Mouse (Mus musculus) cerebellum, adult 11-12 months (tissue): ENCODE measurements at regions not wholly inside any gene's neighbourhood (a gene's known extent, or its start where the extent isn't known, plus 50 kb on each side); places are given as distances from the start of the nearest gene placed in this dataset.

Experiments used
- DNase-seq: peaks from one replicate; pipeline ENCODE4 v3.0.0; 2022

DNA sequence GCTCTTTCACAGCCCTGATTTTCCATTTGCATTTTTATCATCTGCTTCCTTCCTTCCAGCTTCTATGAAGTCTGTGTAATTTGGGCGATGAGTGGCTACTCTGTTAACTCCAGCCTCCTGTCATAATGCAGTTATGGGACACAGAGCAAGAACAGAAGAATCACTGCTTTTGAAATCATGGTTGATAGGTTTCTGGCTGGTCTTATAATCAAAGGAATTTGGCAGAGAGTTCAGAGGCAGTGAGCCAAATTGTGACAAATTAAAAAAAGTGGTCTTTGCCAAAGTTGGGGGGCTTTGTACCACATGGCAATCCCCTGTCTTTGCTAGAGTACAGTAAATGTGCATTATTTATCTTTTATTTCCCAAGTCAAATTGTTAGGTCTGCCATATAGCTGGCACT lies 1292.6 kb downstream of the Rapgef2 start:
- DNase-seq, result no peak

DNA sequence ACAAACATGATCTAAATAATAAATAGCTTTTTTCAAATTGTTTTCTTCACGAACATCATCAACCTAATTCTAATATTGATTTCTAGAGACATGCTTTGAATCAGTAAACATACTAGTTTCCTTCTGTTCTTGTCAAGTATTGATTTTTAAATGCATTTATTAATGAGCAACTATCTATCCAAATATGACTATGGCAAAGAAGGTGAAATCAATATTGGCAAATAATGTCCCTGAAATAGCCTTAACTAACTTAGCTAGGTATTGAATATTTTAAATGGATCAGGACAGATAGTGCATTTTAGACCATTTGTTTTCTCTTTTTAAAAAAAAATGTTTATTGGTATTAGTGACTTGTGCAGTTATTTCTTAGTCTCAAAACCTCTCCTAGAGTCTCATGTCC lies 1341.5 kb downstream of the Rapgef2 start:
- no peak for DNase-seq

DNA sequence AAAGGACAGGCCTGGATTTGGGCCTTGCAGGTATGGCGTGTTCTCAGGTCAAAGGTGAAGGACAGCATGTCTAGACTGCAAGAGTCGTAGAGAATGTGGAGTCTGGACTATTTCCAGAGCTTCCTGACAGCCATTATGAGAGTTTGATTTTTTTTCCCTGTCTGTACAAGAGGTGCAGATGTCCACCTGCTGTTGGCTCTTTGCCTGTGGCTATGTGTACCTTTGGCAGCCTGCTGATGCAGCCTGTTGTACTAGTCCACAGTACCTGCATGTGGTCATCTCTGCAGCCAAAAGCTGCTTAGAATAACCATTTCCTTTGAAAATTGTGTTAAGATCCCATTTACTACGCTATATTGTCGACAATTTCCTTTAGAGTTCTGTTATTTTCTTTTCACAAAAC lies 1389.1 kb downstream of the Rapgef2 start:
- peak; percentile 89 for DNase-seq

DNA sequence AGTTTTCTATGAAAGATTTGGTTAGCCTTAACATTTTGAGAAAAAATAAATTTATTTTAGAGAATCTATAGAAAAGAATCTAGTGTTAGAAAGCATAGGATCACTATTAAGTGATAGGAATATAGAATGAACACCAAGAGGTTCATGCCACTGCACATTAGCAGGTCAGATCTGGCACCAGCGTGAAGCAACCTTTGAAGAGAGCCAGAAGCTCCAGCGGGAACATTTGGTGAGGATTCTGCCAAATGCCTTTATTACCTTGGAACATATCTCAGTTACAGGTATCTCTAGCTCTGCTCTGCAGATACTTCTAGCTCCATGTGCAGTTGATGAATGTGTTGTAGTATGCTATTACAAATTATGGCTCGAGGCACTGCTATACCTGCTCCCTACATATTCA lies 1398.7 kb downstream of the Rapgef2 start:
- peak; percentile 38 for DNase-seq

DNA sequence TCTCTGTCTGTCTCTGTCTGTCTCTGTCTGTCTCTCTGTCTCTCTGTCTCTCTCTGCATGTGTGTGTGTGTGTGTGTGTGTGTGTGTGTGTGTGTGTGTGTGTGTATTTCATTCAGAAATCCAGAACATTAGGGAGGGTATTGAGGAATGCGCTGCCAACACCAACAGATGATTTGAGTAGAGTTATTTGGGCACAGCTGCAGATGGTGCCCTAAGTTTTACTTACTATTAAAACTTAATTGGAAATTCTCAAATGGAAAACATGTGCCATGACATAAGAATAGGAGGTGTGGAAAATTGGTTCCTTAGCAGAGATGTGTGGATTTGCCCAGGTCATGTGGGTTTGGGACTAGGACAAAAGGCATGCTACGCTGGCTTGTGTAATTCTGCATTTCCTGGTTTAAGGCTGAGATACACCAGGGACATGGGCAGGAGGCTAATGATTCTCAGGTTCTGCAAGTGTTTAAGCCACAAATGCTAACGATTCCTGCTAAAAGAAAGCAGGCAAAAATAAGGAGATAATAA lies 1437.5 kb downstream of the Rapgef2 start:
- no peak for DNase-seq

DNA sequence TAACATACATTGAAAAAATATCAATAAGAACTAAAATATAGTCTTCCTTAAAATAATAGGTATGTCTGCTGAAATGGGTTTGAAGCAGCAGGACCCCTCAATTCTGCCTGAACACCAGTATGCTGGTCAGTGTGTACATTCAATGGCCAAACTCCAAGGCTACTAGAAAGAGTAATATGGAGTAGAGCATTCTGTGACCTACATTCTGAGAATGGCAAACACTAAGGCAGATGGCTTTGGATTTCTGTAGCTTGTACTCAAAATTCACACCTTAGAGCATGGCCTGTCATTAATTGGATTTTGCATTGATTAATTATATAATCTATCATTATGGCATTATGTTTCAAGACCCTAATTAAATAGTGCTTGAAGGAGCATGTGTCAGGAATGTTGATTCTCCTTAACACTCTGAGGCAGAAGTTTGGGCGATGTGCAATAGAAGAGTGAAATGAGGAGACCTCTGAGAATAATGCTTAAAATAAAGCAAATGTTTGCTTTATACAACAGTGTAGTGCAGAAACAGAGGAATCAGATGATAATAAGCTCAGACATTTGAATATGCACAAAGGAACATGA lies 1454.0 kb downstream of the Rapgef2 start:
- DNase-seq, result no peak

DNA sequence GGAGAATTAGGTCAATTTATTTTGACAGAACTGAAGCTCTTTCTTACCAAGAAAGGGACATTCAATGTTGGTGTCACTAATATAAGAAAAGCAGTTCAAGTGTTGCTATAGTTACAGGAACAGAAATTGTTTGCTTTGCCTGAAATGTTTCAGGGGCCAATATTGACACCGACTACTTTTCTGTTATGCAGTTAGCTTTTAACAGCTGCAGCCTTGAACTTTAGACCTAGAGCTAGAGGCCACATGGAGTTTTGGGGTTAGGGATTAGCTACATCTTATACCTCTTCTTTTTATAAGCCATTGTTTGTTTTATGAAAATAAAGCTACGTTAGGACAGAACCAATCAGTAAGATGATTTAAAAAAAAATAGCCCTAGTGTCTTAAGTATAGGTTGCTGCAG lies 1454.6 kb downstream of the Rapgef2 start:
- no peak for DNase-seq

DNA sequence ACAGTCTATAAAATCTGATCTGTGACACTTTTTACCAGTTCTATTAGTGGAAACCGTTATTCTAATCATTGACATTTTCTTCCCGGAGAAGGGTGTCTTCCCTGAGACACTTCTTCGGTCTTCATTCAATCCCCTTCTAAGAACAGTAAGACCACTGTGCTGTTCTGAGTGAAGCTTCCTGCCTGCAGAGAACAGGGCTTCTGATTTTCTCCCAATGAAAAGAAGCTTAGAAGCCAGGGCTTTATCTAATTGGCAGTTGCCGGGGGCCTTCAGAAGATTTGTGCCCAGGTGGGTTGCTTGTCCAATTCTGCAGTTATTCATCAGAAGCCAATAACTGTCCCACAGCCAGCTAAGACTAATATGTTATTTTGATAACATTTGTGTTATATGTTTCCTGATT lies 1455.1 kb downstream of the Rapgef2 start:
- no peak for DNase-seq

DNA sequence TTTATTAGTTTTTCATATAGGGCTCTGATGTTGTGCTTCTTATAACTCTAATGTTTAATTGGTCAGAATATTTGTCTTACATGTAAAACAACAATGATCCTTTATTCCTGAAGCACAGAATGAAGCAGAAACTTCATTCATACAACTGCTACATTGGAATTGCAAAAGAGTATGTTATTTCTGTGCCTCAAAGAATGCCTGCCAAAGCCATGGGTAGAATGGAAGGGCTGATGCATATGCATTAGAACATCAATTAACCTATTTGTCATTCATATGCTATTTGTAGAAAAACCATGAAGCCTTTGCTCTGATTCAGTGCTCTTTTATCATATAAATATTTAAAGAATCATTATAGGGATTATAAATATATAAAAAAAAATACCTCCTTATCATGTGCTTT lies 1456.1 kb downstream of the Rapgef2 start:
- no peak for DNase-seq

DNA sequence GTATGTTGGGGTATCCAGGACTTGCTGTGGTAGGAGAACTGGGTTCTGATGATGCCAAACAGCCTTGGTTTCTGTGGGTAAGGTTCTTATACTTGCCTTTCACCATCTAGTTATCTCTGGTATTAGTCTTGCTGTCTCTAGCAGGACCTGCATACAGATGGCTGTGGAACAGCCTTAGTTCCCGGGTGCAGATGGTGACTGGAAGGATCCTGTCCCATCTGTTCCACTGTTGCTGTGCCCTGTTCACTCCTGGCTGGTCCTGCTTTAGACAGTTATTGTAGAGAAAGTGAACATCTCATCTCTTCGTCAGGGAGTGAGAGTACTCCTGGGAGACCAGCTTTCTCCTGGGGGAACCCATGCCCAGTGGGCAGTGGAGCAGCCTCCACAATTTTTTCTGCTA lies 1485.5 kb downstream of the Rapgef2 start:
- peak; percentile 20 for DNase-seq

DNA sequence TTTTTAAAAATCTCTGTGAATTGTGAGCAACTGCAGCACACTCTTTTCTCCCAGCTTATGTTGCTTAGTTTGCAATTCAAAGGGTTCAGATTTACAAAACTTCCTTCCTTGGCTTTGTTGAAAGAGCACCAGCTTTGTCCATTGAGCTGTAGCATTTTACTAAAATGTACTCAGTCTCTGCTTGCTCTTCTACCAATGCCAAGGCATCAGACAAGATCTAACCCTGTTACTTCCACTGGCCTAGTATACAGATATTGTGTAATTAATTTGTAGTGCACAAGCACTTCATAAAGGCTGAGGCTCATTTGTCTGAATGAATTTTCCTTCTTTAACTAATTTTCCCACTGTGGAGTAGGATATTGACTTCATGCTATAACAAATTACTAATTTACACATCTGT lies 1504.5 kb downstream of the Rapgef2 start:
- no peak for DNase-seq

DNA sequence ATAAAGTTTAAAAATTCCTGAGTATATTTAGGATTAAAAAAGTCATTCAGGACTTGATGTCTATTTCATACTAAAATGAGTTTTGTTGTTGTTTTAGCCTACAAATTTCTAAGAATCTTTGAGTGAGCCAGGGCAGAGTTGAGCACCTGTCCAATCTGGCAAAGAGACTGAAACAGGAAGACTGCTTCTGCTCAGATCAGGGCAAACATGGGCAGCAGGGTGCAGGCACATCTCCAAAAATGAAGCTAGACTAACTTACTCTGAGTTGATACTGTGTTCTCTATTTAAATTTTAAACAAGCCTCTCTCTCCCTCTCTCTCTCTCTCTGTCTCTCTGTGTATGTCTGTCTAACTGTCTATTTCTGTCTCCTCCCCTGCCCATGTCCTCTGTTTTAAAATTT lies 1505.0 kb downstream of the Rapgef2 start:
- DNase-seq, result peak; percentile 64

DNA sequence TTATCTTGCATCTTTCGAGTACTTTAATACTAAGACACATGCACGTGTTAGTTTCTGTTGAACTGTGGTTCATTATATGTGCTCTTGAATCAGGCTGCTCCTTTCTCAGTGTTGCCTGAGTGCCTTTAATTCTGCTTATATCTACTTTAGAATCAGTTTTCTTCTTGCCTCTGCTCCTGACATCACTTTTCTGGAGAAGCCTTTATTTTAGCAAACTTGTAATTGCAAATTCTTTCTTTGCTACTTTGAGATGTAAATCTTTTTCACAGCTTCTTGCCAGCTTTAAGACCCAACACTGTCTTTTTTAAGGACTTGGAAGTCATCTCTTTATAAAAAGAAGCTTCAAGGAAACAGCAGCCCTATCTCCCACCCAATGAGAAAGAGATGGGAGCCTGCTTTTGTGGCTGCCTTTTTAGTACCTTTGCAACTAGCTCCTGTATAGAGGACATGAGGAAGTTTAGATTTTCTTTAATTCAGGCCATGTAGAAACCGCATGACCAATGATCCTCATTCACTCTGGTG lies 1527.4 kb downstream of the Rapgef2 start:
- DNase-seq, result no peak

DNA sequence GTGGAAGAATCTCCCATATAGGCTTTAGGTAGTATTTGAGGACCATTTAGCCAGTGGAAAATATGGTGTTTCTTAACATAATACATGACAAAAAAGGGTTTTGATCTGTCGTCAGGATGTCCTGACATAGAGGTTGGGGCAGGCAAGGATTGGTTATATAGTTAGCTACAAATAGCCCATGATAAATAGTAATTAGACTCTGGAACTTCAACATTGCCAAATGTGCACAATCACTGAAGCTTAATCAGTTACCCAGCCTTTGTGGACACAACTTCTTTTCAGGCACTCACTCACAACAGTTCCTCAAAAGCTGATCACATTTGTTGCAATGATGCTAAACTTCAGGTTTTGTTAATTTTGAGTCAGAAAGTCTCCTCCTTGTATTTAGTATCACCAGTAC lies 1528.0 kb downstream of the Rapgef2 start:
- DNase-seq, result no peak

DNA sequence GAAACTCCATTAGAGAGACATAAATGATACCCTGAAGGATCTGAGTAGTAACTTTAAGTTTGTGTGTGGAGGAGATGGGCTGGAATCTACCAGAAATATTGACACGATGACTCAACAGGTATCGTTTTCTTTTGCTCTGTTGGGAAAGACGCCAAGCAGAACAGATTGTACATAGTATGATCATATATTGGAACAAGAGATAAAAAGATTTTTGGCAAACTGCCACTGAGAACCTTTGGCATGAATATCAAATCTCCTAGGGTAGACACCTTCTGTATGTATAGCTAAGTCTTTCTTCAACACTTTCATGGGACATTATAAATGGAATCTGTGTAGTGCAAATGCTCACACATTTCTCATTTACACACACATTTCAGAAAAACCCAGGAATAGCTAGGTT lies 1544.2 kb downstream of the Rapgef2 start:
- DNase-seq, result no peak

DNA sequence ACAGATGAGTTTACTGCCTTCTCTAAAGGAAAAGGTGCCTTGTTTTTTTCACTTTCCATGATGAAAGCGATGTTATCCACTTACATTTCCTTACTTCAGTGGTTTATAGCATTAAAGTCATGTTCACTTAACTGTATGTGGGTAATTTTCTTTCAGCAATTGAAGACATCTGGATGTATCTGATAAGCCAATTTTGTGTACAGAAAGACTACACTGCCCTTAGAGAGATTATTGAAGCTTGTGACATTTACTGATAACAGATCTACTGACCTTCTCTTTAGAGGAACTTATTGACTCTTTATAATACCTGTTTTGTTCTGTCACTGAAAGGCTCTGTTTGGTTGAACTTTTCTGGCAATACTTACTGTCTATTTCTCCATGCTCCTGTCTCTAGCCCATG lies 1568.5 kb downstream of the Rapgef2 start:
- DNase-seq, result no peak

DNA sequence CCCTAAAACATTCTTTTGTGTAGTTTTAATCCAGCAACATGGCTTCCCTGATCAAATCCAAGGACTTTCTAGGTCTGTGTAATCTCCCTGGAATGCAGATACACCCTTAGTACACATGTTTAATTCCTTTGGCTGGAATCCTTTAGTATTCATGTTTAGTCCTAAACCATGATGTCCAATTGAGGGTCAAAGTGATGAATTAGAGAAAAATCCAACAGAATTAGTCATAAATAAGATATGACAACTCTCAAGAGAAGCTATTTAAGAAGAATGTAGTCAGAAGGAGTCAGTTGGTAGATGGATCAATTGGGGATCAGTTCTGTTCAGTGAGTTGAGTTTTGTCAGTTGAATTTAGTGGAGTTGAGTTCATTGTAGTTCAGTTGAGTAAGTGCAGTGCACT lies 1590.7 kb downstream of the Rapgef2 start:
- no peak for DNase-seq

DNA sequence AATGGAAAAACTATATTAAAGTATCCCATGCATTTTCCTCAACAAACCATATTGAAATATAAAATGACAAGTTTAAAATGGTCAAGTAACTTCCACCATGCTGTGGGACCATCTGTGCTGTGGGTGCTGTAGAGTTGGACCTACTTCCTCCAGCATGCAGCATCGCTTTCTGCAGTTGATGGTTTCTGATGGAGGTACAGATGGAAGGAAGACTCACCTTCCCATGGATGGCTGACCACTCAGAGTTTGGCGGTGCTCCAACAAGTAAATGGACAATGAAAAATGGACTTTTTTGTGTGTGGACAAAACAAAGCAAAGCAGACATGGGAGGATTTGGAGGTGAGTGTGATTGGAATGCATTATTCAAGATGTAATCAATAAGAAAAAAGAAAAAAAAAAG lies 1592.3 kb downstream of the Fstl5 start:
- peak; percentile 79 for DNase-seq

DNA sequence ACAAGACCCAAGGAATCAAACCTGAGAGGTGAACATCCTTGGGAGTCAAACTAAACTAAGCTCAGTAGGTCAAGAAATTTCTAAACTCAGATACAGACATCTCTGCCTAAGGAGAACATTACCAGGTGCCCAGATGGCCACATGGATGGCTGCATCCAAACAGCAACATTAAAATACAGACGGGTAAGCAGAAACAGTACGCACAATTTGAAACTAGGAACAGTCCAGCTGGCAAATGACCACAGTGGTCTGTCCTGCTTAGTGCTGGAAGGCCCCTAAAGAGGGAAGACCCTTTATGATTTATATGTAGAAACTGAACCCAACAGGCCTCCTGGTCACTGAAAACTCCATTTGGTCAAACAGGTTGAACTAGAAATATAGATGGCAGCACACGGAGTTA lies 1579.8 kb downstream of the Fstl5 start:
- DNase-seq, result no peak
